Mouse (Mus musculus) retina, postnatal 1 day (tissue): ENCODE data around the gene Arrb1.
"Not testable (repeated sequence)": the region's sequence is repeated elsewhere in the genome, so short reads cannot be mapped to it uniquely, and the experiment has no call there.

Experiments used
- DNase-seq: peaks from one replicate; pipeline ENCODE4 v3.0.0-alpha.2; 2012

Gene Arrb1

DNA sequence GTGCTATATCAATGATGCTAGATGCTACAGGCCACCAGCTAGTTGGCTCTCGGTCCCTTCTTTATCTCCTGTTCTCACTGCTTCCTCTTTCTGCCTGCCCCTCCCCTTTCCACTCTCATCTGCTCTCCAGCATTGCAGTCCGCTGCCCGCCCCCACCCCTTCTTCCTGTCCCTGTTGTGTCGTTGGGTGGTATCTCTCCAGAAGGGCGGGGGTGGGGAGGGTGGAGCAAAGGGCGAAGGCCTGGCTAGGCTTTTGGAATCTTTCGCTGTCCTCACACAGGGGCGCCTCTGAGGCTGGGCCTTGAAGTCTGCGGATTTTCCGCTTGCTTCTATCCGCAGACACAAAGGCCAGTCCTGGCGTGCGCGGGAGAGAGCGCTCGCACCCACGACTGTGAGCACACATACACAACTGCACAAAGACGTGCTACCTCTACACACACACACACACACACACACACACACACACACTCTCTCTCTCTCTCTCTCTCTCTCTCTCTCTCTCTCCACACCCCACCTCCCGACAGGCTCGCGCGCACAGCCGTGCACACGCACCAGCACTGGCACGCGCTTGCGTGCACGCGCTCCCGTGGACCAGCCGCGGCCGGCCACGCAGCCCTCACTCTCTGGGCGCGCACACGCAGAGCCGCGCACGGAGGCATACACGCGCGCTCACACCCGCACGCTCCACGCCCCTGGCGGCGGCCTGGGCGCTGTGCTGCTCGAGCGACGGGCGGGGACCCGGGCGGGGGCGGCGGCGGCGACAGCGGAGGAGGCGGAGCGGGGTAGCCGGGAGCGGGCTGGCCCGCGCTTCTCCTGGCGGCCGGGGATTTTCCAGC lies at the start of gene Arrb1:
Gene Arrb1, plus strand, starts transcription at position 566 of the 835 bp plus-strand sequence.
- peak; percentile 93 for DNase-seq

DNA sequence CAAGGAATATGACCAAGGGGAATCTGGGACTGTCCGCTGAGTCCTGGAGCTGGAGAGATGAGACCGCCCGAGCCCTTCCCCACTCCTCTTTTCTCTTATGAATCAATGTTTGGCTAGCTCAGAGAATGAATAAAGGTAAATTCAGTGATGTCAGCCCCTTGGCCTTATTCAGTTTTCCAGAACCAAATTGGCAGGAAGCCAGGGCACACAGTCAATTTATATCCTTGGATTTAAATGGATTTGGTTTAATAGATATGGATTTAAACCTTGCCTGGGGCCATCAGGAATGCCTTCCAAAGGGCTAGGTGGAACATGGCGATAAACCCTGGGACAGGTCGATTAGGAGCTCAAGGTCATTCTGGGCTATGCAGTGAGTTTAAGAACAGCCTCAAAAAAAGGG lies 45.6 kb upstream of the Arrb1 start:
- no peak for DNase-seq

DNA sequence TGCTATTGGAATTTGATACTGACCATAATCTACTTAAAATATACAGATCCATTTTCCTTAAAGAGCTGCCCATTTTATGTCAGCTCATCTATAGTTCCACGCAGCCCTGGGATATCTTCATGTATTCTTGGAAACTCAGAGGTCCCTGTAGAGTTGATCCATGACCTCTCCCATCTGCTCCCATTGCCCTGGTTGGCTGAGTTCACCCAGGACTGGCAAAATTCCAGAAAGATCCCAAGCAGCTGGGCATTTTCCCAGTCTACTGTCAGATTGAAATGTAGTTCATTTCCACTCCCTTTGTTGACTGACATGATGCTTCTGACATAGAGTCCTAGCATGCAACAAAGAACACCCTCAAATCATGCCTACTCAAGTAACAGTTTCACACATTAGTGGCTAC lies 36.1 kb upstream of the Arrb1 start:
- peak; percentile 80 for DNase-seq

DNA sequence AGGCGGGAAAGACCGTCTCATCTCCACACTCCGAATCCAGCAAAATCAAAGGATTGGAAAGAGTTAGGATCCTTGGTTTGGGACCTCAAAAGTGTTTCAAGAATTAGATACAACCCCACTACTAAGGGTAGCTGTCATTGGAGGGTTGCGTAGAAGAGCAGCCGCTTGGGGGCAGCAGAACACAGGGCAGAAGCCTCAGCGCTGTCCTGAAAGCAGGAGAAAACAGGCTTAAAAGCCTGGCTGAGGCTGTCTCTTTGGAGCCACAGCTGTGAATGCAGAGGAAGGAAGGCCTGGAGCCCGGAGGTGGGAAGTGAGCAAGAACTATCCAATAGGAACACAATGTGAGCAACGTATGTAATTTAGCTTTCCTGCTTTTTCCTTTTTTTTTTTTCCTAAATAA lies 35.1 kb upstream of the Arrb1 start:
- peak; percentile 86 for DNase-seq

DNA sequence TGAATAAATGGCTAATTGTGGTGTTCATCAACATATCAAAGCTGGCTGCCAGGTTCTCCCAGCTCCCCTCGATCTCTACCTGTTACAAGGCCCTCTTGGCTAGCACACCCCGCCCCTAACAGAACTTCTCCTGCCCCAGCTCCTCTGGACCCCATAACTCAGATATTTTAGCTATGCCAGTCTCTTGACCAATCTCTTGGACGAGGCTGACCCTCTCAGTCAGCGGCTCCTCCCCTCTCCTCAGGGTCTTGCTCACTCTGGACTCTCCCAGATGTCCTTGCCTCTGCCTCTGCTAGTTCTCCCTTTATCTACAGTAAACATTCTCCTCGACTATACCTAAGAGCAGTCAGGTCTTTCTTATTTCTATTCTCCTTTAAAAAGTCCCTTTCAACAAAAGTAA lies 34.6 kb upstream of the Arrb1 start:
- no peak for DNase-seq

DNA sequence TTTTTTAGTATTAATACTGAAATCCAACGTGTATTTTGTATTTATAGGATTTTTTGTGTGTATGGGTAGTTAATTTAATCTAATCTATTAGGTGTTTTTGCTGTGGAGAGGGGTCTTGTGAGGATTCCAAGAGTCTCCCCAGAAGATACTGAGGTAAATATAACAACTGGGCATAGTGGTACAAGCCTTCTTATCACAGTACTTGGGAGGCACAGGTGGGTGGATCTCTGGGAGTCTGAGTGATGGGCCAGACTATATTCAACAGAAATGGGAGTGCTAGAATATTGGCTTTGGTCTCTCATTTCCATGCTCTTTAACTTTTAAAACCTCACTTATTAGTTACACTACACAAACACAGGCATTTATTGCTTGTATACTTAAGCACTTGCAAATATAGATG lies 34.1 kb upstream of the Arrb1 start:
- no peak for DNase-seq

DNA sequence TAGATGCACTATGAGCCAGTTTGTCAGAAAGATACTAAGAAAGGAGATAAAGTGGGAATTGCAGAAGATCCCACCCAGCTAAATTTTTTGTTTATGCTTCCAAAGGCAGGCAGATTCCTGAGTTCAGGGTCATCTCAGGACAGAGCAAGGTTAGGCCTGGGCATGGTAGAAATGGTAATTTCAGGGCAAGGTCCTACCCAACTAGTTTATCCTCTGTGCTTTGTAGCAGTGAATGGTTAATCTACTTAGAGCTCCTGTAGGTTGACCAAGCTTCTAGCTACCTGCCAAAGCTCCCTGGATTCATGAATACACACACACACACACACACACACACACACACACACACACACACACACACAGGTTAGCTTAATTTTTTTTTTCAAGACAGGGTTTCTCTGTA lies 30.7 kb upstream of the Arrb1 start:
- DNase-seq: no peak

DNA sequence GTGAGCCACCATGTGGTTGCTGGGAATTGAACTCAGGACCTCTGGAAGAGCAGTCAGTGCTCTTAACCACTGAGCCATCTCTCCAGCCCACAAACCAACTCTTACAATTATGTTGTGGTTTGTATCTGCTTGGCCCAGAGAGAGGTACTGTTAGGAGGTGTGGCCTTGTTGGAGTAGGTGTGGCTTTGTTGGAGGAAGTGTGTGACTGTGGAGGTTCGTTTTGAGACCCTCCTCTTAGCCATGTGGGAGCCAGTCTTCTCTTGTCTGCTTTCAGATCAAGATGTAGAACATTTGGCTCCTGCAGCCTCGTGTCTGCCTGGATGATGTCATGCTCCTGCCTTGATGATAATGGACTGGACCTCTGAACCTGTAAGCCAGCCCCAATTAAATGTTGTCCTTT lies 27.1 kb upstream of the Arrb1 start:
- not testable (repeated sequence) for DNase-seq

DNA sequence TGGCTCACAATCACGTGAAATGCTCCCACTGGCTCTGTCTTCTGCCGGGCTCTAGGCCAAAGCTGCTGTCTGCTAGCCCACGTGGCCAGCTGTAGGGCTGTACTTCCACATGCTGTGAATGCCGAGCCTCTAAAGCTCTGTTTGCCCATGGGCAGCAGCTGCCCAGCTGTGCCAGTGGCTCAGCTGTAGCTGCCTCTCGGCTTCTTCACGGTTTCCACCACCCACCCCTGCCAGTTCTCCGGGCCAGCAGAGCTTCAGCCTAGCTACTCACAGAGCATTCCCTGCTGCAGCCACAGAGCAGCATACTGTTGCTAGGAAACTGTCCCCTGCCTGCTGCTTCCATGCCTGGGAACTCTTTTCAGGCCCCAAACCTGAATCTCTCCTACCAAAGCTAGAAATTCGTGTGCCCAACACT lies 25.2 kb upstream of the Arrb1 start:
- peak; percentile 66 for DNase-seq

DNA sequence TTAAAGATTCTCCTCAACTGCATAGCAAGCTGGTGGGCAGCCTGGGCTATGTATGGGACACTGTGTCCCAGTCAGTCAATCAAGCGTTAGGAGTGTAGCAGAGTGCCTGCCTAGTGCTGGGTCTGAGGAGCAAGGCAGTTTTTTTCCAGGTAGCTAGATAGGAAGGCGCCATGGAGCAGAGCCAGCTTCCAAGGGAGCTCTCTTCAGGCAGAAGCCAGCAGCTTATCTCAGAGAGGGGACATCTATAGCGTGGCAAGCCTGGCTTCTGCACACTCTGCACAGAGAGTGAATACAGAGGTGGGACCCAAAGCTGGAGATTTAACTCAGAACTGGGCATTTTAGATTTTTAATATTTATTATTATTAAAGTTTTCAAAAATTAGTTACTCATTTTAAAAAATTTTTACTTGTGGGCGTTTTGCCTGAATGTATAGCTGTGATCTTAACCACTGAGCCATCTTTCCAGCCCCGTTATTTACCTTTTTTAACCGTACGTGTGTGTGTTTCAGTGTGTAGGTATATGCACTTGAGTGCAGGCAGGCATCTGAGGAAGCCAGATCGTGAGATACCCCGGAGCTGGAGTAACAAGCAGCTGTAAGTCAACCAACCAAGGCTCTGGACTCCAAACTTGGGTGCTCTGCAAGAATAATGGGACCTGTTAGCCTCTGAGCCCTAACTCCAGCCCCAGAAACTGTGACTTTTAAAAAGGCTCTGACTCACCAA lies 19.0 kb upstream of the Arrb1 start:
- DNase-seq: no peak

DNA sequence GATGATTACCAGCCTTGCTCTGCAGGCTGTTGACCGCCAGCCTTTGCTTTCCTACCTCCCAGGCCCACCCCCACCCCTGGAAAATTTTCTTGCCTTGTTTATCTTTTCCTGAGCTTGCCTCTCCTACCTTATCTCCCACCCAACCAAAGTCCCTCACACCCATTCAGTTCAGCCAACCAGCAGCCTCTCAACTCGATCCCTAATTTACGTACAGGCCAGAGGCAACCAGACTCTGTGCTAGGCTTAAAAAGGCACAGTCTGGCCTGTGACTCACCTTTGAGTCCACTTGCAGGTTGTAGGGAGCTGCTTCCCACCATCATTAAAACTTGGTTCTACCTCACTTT lies 18.5 kb upstream of the Arrb1 start:
- no peak for DNase-seq

DNA sequence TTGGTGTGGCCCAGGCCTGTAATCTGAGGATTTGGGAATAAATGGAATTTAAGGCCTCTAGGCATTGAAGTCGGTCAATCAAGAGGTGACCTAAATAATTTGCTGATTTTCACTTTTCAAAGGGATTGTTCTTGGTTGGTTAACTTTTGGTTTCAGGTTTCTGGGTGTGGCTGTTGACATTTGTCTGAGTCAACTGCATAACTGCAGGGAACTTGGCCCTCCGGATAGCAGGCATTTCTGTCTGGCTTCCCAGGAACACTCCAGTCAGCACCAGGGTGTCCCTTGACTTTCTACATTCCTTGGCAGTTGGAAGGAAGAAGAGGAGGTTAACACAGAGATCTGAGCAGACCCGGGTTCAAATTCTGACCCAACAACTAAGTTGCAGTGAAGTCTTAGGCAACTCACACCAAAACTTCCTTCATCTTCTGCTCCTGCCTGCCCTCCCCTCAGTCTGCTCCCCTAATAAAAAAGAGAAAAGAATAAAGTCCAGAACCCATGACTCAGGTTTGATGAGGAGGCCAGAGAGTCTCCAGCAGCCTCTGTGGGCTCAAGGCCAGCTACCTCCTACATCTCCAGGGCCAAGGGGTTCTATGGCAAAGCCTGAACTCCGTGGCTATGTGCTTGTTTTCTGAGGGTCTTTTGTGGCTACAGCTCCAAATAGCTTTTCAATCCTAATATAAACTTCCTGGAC lies 16.2 kb upstream of the Arrb1 start:
- no peak for DNase-seq

DNA sequence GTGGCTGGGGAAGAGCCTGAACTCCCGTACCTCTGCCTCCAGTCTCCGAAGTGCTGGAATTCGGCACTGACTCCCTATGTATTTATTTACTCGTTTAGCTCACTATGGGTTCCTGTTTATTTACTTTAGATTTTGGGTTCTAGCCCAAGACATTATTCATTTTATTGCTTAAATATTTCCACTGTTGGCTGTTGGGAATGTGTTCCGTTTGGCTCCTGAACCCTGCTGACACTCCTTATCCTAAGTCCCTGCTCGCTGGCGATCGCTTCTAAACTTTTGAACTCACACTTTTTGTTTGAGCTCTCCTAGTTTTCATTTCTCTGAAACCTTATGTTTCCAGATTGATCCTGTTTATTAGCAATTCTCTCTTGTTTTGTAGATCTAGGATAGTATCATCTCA lies 12.1 kb upstream of the Arrb1 start:
- DNase-seq: no peak

DNA sequence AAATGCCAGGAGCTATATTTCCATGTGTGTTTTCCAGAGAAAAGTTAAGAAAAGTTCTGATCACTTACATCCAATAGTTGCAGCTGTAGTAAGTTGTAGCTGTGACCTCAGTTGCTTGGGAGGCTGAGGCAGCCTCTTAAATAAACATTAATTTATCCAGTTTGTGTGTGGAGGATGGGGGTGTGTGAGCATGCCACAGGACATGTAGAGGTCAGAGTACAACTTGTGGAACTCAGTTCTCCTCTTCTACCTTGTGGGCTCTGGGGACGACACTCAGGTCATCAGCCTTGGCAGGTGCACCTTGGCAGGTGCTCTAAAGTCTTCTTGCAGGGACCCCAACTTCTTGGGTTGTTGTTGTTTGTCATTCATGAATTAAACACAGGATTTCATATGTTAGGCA lies 11.4 kb upstream of the Arrb1 start:
- DNase-seq: no peak

DNA sequence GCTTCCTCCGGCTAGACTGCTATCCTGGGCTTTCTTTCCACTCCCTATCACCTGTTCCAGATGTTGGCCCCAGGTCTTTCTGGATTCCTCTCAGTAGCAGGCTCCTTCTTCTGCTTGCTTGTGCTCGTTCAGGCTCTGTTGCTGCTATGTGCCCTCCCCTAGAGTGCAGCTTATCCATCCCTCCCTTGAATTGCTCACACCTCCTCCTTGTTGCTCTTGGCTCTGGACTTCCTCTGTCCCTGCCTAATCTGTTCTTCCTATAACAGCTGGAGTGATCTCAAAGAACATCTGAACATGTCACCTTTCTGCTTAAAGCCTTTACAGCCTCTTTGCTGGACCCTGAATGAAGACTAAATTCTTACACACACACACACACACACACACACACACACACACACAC lies 6.7 kb upstream of the Arrb1 start:
- DNase-seq: no peak

DNA sequence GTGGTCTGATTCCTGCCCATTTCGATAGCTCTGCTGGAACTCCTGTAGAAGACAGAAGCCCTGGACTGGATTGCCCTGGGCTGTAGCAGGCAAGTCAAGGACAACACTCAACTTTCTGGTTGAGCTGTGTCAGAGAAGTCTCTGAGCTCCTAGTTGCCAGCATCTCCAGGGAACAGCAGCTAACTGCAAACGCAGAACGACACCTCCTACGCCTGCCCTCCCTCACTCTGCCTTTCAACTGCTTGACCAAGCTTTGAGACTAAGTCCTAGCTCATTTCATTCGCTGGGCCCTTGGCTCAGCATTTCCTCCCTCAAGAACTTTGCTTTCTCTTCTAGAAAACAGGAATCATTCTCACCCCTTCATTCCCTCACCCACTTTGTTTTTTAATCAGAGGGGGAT lies 5.9 kb upstream of the Arrb1 start:
- no peak for DNase-seq

DNA sequence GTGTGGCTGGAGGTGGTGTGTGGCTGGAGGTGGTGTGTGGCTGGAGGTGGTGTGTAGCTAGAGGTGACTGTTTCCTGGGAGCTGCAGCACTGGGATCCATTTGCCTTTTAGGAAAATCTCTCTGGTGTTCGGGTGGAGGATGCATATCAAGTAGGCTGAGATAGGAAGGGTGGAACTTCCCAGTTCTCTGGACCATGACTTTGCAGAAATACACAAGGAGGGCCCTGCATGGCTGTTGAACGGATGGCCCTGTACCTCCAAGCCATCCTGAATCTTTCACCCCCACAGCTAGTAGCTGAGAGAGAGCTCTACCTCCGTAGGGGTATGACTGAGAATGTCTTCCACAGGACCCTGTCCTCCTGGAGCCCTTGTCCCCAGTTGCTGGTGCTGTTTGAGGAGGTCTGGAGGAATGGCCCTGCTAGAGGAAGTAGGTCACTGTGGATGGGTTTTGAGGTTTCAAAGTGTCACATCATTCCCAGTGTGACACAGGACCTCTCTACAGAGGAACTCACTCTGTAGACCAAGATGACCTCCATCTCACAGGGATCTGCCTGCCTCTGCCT lies 3.8 kb upstream of the Arrb1 start:
- no peak for DNase-seq

DNA sequence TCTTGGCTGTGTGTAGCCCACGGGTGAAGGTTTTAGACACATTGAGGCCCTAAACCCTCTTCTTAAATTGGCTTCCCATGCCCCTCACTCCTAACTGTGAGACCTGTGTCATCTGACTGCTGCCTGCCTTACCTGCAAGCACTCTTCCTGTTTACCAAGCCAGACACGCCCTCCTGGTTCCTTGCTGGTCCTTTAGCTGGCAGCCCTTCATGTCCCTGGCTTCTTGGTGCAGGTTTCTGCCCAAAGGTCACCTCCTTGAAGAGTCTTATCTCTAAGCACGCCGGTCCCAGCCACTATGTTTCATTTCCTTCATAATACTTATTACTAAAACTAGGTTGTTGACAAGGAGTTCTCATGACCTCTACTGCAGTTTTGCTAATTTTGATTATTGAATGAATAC lies 2.7 kb upstream of the Arrb1 start:
- DNase-seq: no peak

DNA sequence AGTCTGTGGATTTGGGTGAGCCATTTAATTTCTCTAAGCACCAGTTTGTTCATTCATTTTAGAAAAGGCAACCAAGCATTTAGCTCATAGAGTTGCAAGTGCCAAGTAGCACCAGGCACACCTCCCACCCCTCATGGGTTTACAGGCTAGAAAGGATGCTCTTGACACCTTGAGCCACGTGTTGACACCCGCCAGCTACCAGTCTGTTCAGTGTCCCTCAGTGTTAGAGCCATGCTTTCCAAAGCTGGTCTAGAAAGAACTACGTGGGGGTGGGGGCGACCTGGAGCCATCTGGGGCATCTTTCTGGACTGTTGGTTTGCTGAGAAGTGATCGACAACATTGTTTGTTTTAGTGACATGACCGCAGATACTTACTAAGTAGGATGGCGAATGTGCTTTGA lies 1.7 kb upstream of the Arrb1 start:
- no peak for DNase-seq

DNA sequence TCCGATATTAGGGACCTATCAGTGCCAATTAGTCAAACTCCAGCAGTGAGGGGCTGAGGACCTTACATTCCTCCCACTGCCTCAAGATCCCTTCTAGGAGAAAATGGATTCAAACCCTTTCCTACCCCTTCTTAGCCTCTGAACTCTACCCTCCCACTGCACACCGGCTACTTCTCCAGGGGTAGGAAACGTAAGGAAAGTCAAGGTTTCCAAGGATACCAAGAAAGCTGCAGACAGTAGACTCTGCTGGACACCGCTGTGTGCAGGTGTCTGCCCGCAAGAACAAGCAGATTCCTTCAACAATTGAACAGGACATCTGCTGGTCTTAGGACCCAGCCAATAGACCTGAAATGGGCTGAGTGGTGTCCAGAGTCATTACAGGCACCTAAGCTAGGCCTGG lies 765 bp upstream of the Arrb1 start:
- no peak for DNase-seq

DNA sequence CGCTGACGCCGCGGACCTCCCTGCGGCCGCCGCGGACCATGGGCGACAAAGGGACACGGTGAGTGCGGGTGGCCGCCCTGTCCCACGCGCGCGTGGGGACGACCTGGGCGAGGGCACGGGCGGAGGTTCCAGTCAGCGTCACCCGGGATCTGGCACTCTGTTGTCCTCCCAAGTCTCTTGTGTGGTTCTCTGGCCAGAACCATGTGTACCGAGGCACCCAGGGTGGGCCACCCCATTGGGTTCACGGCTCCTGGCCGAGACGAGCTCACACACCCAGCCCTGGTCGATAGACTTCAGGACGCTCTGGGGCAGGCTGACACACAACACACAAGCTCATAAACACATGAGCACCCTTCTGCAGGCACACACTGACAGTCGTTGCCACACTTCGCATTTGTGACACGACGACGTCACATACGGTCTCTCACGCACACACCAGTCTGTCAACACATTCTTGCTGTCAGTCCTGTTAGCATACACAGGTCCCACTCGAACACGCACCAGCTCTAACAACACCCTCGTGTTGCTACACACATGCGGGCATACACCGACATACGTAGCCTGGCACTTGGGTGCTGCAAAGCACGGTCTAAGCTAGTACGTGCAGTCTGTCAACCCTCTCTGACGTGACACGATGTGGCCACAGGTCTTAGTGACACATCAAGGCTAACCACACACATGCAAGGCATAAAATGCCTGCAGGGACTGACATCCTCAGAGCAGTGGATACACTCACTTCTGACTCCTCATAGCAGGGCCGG lies 655 bp downstream of the Arrb1 start:
- peak; percentile 60 for DNase-seq

DNA sequence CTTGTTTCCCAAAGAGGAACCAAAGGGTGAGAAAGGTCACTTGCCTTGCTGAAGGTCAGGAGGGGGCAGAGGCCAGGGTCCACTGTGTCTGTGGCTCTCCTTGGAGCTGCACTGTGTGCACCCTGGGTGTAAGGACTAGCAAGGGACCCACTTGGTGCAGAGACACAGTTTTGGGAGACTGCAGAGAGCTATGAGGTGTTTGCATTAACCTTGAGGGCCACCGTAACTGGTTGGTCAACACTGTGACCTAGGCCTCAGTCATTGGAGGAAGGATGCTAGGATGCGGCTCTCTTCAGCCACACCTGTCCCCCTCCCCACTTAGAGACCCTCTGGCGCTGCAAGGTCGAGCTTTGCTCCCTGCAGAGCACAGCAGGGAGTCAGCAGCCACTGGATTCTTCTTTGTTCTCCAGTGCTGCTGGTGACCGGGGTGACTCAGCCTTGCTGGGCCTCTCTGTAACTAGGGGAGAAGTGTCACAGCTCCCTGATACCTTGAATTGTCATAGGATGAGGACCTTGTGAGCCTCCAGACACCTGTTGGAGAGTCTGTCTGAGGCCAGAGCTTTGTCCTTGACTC lies 2.0 kb downstream of the Arrb1 start:
- no peak for DNase-seq

DNA sequence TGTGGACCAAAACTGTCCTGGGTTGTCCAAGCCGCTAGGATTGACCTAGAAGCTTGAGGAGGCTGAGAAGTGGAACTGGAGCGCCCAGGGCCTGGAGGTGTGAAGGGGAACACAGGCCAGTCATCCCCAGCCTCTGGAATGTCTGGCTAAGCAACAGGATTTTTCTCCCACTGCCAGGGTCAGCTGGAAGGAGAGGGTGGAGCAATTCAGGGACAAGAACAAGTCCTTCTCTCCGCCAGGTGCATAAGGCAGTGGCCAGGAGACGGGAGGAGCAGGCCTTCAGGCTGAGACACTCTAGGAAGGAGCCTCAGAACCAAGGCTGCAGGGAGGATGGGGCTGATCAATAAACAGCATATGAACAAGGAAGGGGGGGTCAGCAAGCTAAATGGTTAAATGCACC lies 3.2 kb downstream of the Arrb1 start:
- DNase-seq: no peak
